ENCODE assay signal across 8 mouse cellular contexts in genomic region chr7:98770257-98770890, GRCm38 (mm10).
A peak's percentile ranks its signal among the peaks of the same experiment; 100 is the strongest.
DNase-seq lines count a peak whose midpoint lies in the region; ATAC-seq lines count a peak whose summit lies in the region.

No protein-coding gene starts in this region.

- no peak overlapping the region for H3K27ac ChIP-seq in heart, embryonic 12.5 days (ENCODE audit: poor library complexity, severe bottlenecking)

- H3K9me3 ChIP-seq in heart, embryonic 12.5 days (replicated peaks) = no peaks in the 10 kb centered on the region

- H3K9ac ChIP-seq in heart, embryonic 12.5 days = no peak overlapping the region

- intact Hi-C loops in heart, postnatal 10 days (cut with DNase I) = no loop called here
- intact Hi-C loops in left cerebral cortex, postnatal 4 days (cut with DNase I) = no loop called here

- H3K4me1 ChIP-seq in heart, embryonic 12.5 days (replicated peaks) = peaks cover 27% of the 10 kb centered on the region

- H3K36me3 ChIP-seq in heart, embryonic 12.5 days = no peaks in the 10 kb centered on the region

- ATAC-seq in heart, embryonic 12.5 days (ENCODE audit: insufficient number of reproducible peaks, low FRiP score) = no peak

- H3K4me3 ChIP-seq in heart, embryonic 12.5 days = no peak overlapping the region

- no peaks in the 10 kb centered on the region for H3K27me3 ChIP-seq in heart, embryonic 12.5 days (replicated peaks)

- peak overlapping the region; percentile 45 for H3K4me2 ChIP-seq in heart, embryonic 12.5 days

- DNase-seq in heart, postnatal 10 days = no peak
- peak; percentile 44 for DNase-seq in testis, postnatal 14 days (ENCODE audit: low spot score)
- no peak for DNase-seq in testis, postnatal 10 days (ENCODE audit: low spot score)
- DNase-seq in liver = peak; percentile 29
- peak; percentile 62 for DNase-seq in thymus, postnatal 4 days
- DNase-seq in urinary bladder, postnatal 36 days (ENCODE audit: low spot score in 2 of 2) = no peak
- DNase-seq in left cerebral cortex, postnatal 4 days = no peak

- WGBS in heart, embryonic 12.5 days = 12% methylated on average over 8 of the region's 8 CpGs

Comparison
In these comparisons a context has a peak if more than half of its experiments do, and no peak if none do; other contexts are left out.
1. DNase-seq: peak in testis, postnatal 14 days (single experiment), liver (single experiment) and thymus, postnatal 4 days (single experiment); none in heart, postnatal 10 days (0 of 2), testis, postnatal 10 days (single experiment), urinary bladder, postnatal 36 days (0 of 2) and left cerebral cortex, postnatal 4 days (single experiment).